Mouse (Mus musculus) gastrocnemius, postnatal 25 days (tissue): ENCODE data around the gene Fzd5. TPM values are rescaled to one million over a fixed set of nuclear protein-coding genes. Genes with fewer than 3 reads are reported as not detected.

Source experiments
- DNase-seq: peaks from one replicate; pipeline ENCODE4 v3.0.0; 2022
- total RNA-seq, 2 experiments: library from RNA; stranded (reverse); gene quantifications; 1 replicate in 1 of 2; 2 replicates in 1 of 2; pipeline ENCODE4 v1.2.3; 2021

The Fzd5 gene
- total RNA-seq, 2 experiments from 2014 or later: 1.5 to 2.0 TPM

DNA sequence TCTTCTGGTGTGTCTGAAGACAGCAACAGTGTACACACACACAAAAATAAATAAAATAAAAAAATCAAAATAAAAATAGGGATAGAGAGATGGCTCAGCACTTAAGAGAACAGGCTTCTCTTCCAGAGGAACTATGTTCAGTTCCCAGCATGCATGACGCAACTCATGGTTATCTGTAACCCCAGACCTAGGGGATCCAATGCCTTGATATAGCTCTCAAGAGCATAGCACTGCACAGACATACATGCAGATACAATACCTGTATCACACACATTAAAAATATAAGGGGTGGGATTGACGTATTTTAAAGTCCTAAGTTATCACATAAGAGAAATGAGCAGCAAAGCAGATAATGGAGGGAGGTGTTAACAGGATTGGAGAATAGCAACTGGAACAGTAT, 53.1 kb downstream of the Fzd5 start:
- no peak for DNase-seq

DNA sequence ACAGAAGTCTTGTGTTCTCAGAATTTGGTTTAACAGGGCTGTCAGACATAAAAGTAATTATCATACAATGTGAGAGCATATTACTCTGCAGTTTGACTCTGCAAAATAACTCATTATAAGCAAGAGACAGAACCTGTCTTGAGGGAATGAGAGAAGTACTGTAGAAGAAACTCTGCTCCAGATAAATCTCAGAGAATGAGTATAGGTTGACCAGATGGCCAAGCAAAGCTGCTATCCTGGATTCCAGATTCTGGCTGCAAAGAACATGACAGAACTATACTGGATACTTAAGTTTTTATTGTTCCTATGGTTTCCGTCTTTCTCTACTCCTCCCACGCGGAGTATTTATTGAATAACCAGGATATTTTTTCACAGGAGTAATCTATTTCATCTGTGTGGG, 54.5 kb downstream of the Fzd5 start:
- no peak for DNase-seq

DNA sequence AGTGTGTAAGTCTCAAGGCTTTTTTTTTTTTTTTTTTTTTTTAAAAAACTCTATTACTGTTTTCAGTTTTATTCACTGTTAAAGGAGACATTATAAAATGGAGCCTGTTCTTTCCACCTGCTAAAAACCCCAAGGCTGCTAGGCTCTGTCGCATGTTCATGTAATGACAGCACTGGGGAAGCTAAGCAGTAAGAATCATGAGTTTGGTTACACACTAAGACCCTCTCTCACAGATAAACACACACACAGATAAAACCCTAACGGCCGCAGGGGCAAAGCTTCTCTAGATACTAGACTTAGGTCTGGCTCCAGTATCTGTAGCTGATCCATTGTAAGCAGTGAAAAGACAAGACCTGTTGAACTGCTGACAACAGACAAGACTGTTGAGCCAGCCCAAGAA, 56.1 kb downstream of the Fzd5 start:
- DNase-seq: no peak

Other genes starting within 250 kb of the Fzd5 start
- gene Creb1, start 205.1 kb downstream of the Fzd5 start, total RNA-seq: 10 to 100 TPM; 18.9 to 20.7 TPM
- 1 to 10 TPM; 7.8 to 9.3 TPM for gene Mettl21a, start 120.5 kb downstream of the Fzd5 start, total RNA-seq
- gene Ccnyl1, start 47.3 kb downstream of the Fzd5 start, total RNA-seq: 10 to 100 TPM; 19.7 to 20.5 TPM
- 1 to 10 TPM; 5.2 to 5.7 TPM for gene Plekhm3, start 219.1 kb upstream of the Fzd5 start, total RNA-seq